Mouse (Mus musculus) testis, postnatal 10 days (tissue): ENCODE results near the gene Shf.
"Not testable (repeated sequence)": the region's sequence is repeated elsewhere in the genome, so short reads cannot be mapped to it uniquely, and the experiment has no call there.

Source experiments
- DNase-seq: peaks from one replicate; pipeline ENCODE4 v3.0.0; 2021; ENCODE audit warnings: low spot score

The Shf gene

DNA sequence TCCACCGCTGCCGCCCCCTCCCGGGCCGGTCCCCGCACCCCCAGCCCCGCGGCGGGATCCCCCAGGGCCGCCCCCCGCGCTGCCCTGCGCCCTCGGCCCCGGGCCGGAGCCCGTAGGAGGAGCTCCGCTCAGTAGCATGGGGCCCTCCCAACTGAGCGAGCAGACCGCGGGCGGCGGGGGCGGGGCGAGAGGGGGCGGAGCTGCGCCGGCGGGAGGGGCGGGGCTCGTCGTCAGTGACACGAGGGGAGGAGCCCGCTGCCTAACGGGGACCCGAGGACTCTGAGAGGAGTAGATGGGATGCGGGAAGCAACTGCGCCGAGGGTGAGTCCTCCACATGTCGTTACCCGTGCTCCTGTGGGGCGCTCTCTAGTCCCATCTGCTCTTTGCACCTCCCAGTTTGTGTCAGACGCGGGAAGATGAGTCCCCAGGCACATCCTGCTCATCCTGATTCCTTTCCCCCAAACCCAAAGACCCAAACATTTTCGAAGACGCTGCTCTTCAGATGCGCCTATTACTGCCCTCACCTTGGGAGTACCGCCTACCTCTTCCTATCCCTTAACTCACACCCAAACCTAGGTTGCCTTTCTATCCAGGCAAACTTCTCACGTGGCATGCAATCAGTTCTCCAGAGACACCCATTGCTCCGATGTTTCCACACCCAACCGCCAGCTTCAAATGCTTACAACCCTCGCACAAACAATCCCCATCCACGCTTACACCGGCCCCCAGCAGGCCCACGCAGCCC, at the start of gene Shf:
Gene Shf, minus strand, starts transcription at position 168 of the 745 bp plus-strand sequence.
- peak; percentile 95 for DNase-seq

- DNase-seq, result no peak
Observed at GRCm38 (mm10) chr2:122408928-122409327, 40.0 kb upstream of the Shf start.

DNA sequence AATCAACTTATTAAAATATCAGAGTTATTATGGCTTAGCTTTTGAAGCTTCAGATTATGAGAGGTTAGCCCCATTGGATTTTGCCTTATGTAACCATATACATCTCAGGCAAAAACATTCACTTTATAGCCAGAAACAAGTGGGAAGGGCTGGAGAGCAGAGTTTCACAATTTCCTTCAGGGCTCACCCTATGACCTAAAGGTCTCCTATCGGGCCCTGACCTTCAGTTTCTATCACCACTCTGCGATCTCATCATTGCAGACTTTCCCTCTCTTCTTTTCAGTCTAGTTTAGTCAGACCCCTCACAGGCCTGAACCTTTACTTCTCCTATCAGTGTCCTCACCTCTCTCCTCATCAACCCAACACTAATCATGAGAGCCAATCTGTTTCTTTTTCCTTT, 38.6 kb upstream of the Shf start:
- no peak for DNase-seq

DNA sequence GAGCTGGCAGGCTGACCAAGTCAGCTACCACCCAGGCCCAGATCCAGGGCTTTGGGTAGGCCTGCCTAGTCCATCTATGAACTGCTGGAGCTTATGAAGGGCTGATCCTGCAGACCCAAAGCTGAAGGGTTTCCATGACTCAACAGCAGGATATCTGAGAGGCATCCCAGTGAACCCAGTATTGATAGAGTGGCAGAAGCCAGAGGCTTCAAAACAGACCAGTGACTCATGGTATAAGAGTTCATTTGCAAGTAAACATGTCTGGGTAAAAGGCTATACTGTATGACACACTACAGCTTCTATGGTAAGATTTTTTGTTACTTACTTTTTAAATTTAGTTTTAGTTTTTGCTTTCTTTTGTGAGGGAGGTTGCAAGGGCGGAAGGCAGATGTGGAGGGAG, 27.2 kb upstream of the Shf start:
- no peak for DNase-seq

- not testable (repeated sequence) for DNase-seq
Observed at GRCm38 (mm10) chr2:122387135-122387534, 18.2 kb upstream of the Shf start.

- no peak for DNase-seq
Observed at GRCm38 (mm10) chr2:122385095-122385494, 16.1 kb upstream of the Shf start.

- DNase-seq, result peak; percentile 26
Observed at GRCm38 (mm10) chr2:122382121-122382520, 13.2 kb upstream of the Shf start.

- DNase-seq, result peak; percentile 42
Observed at GRCm38 (mm10) chr2:122381329-122382103, 12.6 kb upstream of the Shf start.

DNA sequence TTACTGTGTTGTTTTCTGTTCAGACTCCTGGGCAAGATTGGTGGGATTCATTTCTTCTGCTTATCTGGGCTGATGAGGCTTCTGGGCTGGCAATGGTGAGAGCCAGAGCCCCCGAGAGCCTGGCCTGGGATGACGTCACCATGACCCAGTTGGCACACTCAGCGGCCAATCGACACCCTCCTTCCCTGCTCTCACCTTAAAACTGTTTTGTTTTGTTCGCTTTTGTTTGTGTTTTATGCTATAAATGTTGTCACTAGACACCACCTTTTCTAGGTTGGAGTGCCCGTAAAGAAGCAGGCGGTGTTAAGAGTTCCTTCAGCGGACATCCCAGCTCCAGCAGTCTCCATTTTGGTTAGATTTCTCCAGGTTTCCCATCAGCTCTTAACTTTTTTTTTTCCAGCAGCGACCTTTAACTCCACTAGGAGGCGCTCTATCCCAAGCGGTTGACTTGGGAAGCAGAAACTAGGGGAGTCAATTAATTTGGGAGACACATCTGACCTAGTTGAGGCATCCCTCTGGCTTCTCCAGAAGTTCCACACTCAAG, 11.9 kb upstream of the Shf start:
- peak; percentile 68 for DNase-seq

- peak; percentile 38 for DNase-seq
Observed at GRCm38 (mm10) chr2:122379292-122379650, 10.3 kb upstream of the Shf start.

GRCm38 (mm10) chr2:122378421-122379291, 9.7 kb upstream of the Shf start:
- DNase-seq, result peak; percentile 43

DNA sequence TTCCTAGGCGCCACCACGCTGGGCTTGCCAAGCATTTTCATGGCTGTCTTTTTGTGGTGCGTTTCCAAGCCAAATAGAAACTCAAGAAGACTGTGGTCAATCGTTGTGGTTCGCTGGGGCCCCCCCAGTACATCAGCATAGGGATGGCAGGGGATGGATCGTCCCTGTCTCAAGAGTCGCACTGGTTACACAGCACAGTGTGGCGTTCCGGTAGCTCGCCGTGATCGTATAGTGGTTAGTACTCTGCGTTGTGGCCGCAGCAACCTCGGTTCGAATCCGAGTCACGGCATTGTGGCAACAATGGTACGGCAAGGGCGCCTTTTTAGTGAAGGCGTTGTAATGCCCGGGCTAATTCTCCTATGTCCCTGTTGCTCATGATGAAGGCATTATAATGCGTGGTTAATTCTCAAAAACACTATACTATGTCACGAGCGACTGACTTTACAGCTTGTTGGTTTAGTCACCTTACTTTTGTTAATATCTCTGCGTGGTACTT, 8.8 kb upstream of the Shf start:
- peak; percentile 74 for DNase-seq

GRCm38 (mm10) chr2:122377215-122377674, 8.3 kb upstream of the Shf start:
- DNase-seq, result peak; percentile 99

GRCm38 (mm10) chr2:122376041-122376561, 7.1 kb upstream of the Shf start:
- peak; percentile 66 for DNase-seq

- DNase-seq, result peak; percentile 95
Observed at GRCm38 (mm10) chr2:122375391-122375991, 6.5 kb upstream of the Shf start.

- no peak for DNase-seq
Observed at GRCm38 (mm10) chr2:122374666-122375331, 5.8 kb upstream of the Shf start.

GRCm38 (mm10) chr2:122374012-122374411, 5.0 kb upstream of the Shf start:
- DNase-seq, result no peak

DNA sequence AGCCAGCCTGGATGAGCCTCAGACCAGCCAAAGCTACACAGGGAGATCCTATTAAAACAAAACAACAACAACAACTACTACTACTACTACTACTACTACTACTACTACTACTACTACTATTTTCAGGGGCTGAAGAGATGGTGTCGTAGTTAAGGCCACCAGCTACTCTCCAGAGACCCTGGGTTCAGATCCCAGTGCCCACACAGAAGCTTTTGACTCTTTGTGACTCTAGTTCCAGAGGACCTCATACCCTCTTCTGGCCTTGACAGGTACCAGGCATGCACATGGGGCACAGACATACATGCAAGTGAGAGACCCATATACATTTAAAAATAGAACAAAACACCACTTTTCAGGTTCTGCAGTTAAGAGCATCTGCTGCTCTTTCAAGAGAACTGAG, 3.6 kb upstream of the Shf start:
- no peak for DNase-seq

- DNase-seq, result no peak
Observed at GRCm38 (mm10) chr2:122372067-122372466, 3.1 kb upstream of the Shf start.

GRCm38 (mm10) chr2:122370101-122370750, 1.3 kb upstream of the Shf start:
- no peak for DNase-seq
